Mouse (Mus musculus) liver, adult 2 months (tissue): ENCODE results near the gene Birc7.

Experiments used
- CTCF ChIP-seq: fragments of 200-500 bp; IDR thresholded peaks from 2 replicates; pipeline ENCODE4 v1.5.1; 2011; ENCODE audit warnings: low read depth, low read length, control low read depth
- POLR2A ChIP-seq: fragments of 200-500 bp; IDR thresholded peaks from 2 replicates; pipeline ENCODE4 v1.6.1; 2011; ENCODE audit warnings: low read length, control low read depth; ENCODE audit not compliant: insufficient read depth; ENCODE audit errors: extremely low read depth

- 0 out of 2 replicates have a peak, but pooled peaks have one; percentile 8 for TF ChIP-seq CTCF
- no peak for TF ChIP-seq POLR2A
Measured at GRCm38 (mm10) chr2:180902086-180902485, 26.7 kb upstream of the Birc7 start.
